Mouse (Mus musculus): Measurements from ENCODE around the gene Efl1. TPM values are rescaled to one million over a fixed set of nuclear protein-coding genes. Genes with fewer than 3 reads are reported as not detected.

The Efl1 gene
- polyA plus RNA-seq, 1 experiment: 10.3 TPM

DNA sequence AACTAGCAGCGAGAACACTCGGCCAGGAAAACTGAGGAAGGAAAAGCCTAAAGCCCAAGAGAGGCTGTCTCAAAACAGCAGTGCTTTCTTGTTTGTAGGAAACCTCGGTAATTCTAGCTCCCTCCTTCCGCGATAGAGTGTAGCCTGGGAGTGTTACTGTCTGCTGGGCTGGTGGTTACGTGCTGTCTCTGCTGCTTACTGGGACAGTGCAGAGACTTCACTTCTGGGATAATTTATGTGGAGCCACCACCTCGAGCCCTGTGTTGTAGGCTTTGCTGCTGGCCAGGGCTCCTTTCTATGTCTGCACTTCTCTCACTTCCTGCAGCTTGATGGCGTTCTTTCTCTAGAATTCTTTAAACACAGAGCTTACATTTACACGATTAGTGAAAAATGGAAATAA lies 124.7 kb downstream of the Efl1 start:
- Histone ChIP-seq H3K4me1 (ENCODE audit: control insufficient read depth, insufficient read depth, low read length) (peaks cover 2% of the 10 kb centered on the region; the same call in 1 of the 2 replicates), H3K27ac (ENCODE audit: insufficient read depth, low read depth, low read length) (no peak overlapping the region), H3K4me3 (ENCODE audit: insufficient read depth, low read length) (no peak overlapping the region)
- TF ChIP-seq POLR2A (IDR thresholded peaks at IDR 0.05; ENCODE audit: borderline replicate concordance, low read depth, low read length) (no peak), CTCF (IDR thresholded peaks at IDR 0.05; ENCODE audit: low read depth, low read length) (no peak)

DNA sequence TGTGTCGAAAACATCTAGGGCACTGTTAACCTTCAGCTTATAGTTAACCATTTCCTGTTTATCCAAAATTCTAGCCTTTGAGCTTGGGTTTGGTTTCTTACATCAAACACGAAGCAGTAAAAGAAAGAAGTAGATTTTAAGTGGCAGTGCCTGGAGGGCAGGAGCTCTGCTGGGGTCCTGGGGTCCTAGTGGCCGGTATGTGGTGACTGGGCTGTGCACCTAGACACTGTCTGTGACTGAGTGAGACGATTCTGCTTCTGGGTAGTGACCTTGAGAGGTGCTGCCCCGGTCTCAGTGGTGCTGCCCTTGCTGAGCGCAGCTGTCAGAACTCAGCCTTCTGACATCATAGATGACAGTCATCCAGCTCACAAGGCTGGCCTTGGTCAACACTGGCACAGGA lies 125.5 kb downstream of the Efl1 start:
- TF ChIP-seq POLR2A (IDR thresholded peaks at IDR 0.05; ENCODE audit: borderline replicate concordance, low read depth, low read length): no peak
- no peak for TF ChIP-seq CTCF (IDR thresholded peaks at IDR 0.05; ENCODE audit: low read depth, low read length)
- no peak overlapping the region for H3K27ac ChIP-seq (ENCODE audit: insufficient read depth, low read depth, low read length)
- H3K4me1 ChIP-seq (ENCODE audit: control insufficient read depth, insufficient read depth, low read length): peaks cover 2% of the 10 kb centered on the region; the same call in 1 of the 2 replicates
- H3K4me3 ChIP-seq (ENCODE audit: insufficient read depth, low read length): no peak overlapping the region

DNA sequence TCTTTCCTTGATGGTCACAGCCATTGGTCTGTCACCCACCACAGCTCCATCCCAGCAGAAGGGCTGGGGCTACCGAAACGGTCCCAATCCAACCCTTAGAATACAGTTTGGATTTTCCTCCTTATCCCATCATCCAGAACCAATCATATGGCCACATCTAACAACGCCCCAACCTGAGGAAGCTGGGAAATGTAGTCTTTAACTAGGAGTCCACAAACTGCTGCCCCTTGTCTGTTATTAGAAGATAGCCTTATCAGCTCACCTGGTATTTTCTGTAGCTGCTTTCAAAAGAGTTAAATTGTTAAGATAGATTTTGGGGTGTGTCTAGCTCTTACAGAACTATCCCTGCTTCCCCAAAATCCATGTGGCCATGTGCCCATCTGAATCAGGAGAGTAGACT lies 126.7 kb downstream of the Efl1 start:
- Histone ChIP-seq H3K27ac (ENCODE audit: insufficient read depth, low read depth, low read length) (no peak overlapping the region), H3K4me1 (ENCODE audit: control insufficient read depth, insufficient read depth, low read length) (peaks cover 2% of the 10 kb centered on the region; the same call in 1 of the 2 replicates), H3K4me3 (ENCODE audit: insufficient read depth, low read length) (no peak overlapping the region)
- TF ChIP-seq POLR2A (IDR thresholded peaks at IDR 0.05; ENCODE audit: borderline replicate concordance, low read depth, low read length) (no peak), CTCF (IDR thresholded peaks at IDR 0.05; ENCODE audit: low read depth, low read length) (no peak)

DNA sequence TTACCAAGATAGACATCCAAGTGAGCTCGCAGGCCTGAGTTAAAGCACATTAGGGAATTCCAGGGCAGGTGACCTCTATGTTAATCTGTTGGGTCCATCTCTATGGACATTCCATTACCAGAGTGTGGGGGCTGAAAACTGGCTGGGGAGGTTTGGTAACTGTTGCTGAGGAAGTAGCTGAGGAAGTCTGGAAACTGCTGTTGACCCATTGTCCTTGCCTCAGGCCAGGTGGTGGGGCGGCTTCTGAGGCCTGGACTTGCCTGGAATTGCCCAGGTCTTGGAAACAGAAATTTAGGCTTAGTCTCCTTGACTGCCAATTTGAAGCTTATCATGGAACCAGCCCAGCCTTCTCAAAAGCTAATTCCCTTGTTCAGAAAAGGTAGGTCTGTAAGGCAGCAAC lies 134.7 kb downstream of the Efl1 start:
- TF ChIP-seq POLR2A (IDR thresholded peaks at IDR 0.05; ENCODE audit: borderline replicate concordance, low read depth, low read length) (no peak), CTCF (IDR thresholded peaks at IDR 0.05; ENCODE audit: low read depth, low read length) (no peak)
- no peak overlapping the region for H3K27ac ChIP-seq (ENCODE audit: insufficient read depth, low read depth, low read length)
- peaks cover 7% of the 10 kb centered on the region for H3K4me1 ChIP-seq (ENCODE audit: control insufficient read depth, insufficient read depth, low read length)
- no peak overlapping the region for H3K4me3 ChIP-seq (ENCODE audit: insufficient read depth, low read length)

DNA sequence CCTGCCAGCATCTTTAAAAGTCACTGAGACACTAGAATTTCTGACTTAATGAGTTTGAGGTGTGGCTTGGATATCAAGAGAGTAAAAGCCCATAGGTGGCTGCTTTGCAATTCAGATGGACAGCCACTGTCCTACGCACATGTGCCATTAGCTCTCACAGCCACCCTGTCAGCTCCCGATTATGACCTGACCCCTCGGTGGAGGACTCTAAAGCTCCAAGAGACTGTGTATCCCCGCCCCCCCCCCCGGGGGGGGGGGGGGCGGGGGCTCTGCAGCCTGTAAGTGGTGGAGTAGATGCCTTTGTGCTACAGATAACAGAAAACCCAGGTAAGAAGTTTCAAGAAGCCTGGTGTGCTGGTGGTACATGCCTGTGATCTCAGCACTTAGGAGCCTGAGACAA lies 135.3 kb downstream of the Efl1 start:
- TF ChIP-seq CTCF (IDR thresholded peaks at IDR 0.05; ENCODE audit: low read depth, low read length) (no peak), POLR2A (IDR thresholded peaks at IDR 0.05; ENCODE audit: borderline replicate concordance, low read depth, low read length) (no peak)

DNA sequence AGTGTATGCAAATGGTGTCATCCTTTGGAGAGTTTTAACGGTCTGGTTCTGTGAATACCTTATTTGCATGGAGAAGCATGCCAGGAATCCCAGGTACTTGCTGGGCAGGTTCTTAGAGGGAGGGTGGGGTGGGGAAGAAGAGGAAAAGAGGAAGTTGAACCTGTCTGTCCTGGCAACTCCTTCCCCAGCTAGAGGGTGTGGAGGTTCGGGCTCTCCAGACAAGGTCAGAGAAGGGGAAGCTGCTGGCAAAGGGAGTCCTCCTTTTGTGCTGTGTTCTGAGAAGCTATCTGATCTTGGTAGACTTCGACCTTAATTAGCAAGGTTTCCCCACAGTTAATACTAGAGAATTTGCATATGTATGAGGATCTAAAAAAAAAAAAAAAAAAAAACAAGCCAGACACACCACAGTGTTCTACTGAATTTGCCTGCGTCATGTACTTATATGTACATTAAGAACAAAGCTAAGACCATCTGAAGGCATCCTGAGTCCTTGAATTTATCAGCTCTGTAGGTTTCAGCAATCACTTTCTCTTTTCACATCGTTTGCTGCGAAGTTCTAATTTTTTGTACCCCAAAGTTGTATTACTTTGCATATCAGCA lies 137.0 kb downstream of the Efl1 start:
- peaks cover 7% of the 10 kb centered on the region for H3K4me1 ChIP-seq (ENCODE audit: control insufficient read depth, insufficient read depth, low read length)
- H3K4me3 ChIP-seq (ENCODE audit: insufficient read depth, low read length): no peak overlapping the region
- TF ChIP-seq CTCF (IDR thresholded peaks at IDR 0.05; ENCODE audit: low read depth, low read length): no peak
- no peak for TF ChIP-seq POLR2A (IDR thresholded peaks at IDR 0.05; ENCODE audit: borderline replicate concordance, low read depth, low read length)
- no peak overlapping the region for H3K27ac ChIP-seq (ENCODE audit: insufficient read depth, low read depth, low read length)

More for the DNA sequence above, 135.3 kb downstream of the Efl1 start:
- peaks cover 7% of the 10 kb centered on the region for H3K4me1 ChIP-seq (ENCODE audit: control insufficient read depth, insufficient read depth, low read length)
- no peak overlapping the region for H3K27ac ChIP-seq (ENCODE audit: insufficient read depth, low read depth, low read length)
- no peak overlapping the region for H3K4me3 ChIP-seq (ENCODE audit: insufficient read depth, low read length)

DNA sequence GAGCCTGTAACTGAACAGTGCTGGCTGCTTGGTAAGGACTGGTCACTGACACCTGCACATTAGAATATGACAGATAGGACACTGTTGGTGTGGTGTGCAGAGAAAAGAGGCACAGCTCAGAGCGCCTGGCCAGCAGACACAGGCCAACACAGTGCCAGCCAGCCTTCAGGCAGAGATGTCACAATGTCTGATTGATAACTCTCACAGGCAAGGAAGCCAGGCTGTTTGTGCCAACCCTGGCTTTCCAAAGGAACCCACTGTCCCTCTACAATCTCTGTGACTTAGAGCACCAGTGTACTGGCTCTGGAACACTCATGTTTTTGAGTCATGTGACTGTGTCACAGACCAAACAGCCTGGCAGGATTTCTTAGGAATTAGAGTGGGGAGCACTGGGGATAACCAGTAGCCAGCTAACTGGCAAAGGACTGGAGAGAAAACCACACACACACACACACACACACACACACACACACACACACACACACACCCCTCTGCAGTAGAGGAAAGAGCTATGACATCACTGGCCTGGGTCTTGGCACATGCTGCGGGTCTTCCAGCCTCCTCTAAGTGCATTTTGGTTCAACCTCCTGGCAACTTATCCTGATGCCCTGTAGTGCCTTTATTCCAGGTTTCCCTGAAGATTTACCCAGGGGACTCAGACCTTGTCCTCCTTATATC lies 137.7 kb downstream of the Efl1 start:
- TF ChIP-seq POLR2A (IDR thresholded peaks at IDR 0.05; ENCODE audit: borderline replicate concordance, low read depth, low read length) (no peak), CTCF (IDR thresholded peaks at IDR 0.05; ENCODE audit: low read depth, low read length) (no peak)
- H3K27ac ChIP-seq (ENCODE audit: insufficient read depth, low read depth, low read length): no peak overlapping the region
- H3K4me1 ChIP-seq (ENCODE audit: control insufficient read depth, insufficient read depth, low read length): peaks cover 7% of the 10 kb centered on the region
- no peak overlapping the region for H3K4me3 ChIP-seq (ENCODE audit: insufficient read depth, low read length)

DNA sequence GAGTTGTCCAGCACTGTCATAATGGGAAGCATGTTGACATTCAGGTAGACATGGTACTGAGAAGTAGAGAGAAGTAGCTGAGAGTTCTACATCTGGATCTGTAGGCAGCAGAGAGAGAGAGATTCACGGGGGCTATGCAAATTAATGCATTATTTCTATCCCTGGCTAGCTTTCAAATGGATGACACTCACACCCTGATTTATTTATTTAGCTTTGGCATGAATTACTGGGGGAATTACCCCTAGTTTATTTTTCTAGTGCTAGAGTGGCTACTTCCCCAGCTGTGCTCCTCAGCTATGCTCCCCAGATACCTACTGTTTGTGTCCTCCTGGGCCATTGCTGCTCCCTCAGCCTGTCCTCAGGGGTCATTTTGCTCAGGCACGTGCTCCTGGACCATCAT lies 144.2 kb downstream of the Efl1 start:
- H3K27ac ChIP-seq (ENCODE audit: insufficient read depth, low read depth, low read length): no peak overlapping the region
- H3K4me1 ChIP-seq (ENCODE audit: control insufficient read depth, insufficient read depth, low read length): no peaks in the 10 kb centered on the region
- H3K4me3 ChIP-seq (ENCODE audit: insufficient read depth, low read length): no peak overlapping the region
- TF ChIP-seq POLR2A (IDR thresholded peaks at IDR 0.05; ENCODE audit: borderline replicate concordance, low read depth, low read length) (no peak), CTCF (IDR thresholded peaks at IDR 0.05; ENCODE audit: low read depth, low read length) (no peak)

DNA sequence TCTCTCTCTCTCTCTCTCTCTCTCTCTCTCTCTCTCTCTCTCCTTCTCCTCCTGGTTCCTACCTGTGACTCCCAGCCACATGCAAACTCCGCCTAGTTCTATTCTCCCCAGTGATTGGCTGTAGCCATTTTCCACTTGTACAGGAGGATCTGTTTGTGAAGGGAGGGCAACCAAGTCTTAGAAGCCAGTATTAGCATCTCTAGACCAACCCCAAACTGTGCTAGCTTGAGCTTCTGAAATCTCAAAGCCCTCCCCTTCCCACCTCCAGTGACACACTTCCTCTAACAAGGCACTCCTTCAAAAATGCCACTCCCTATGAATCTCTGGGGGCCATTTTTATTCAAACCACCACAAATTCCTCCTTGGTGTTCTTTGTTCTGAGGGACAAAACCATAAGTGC lies 144.7 kb downstream of the Efl1 start:
- H3K4me1 ChIP-seq (ENCODE audit: control insufficient read depth, insufficient read depth, low read length): no peaks in the 10 kb centered on the region
- TF ChIP-seq POLR2A (IDR thresholded peaks at IDR 0.05; ENCODE audit: borderline replicate concordance, low read depth, low read length) (no peak), CTCF (IDR thresholded peaks at IDR 0.05; ENCODE audit: low read depth, low read length) (no peak)

DNA sequence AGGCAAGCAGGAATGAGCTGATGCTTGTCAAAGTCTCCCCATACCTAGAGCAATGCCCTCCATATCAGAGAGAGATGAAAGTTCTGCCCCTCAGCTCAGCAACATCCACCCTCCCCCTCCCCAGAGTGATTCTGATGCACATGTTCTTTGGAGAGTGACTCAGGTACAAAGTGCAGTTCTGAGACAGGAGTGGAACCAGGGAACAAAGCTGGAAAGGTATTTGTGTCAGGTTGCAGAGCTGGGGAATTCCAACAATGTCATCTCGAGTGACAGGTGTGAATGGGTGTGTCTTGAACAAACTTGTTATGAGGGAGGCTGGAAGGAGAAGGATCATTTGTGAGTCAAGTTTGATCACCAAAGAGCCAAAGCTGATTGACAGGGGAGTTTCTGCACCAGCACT lies 146.1 kb downstream of the Efl1 start:
- H3K27ac ChIP-seq (ENCODE audit: insufficient read depth, low read depth, low read length): no peak overlapping the region
- H3K4me3 ChIP-seq (ENCODE audit: insufficient read depth, low read length): no peak overlapping the region
- no peak for TF ChIP-seq CTCF (IDR thresholded peaks at IDR 0.05; ENCODE audit: low read depth, low read length)
- no peak for TF ChIP-seq POLR2A (IDR thresholded peaks at IDR 0.05; ENCODE audit: borderline replicate concordance, low read depth, low read length)
- no peaks in the 10 kb centered on the region for H3K4me1 ChIP-seq (ENCODE audit: control insufficient read depth, insufficient read depth, low read length)

More for the DNA sequence above, 144.7 kb downstream of the Efl1 start:
- Histone ChIP-seq H3K4me3 (ENCODE audit: insufficient read depth, low read length) (no peak overlapping the region), H3K27ac (ENCODE audit: insufficient read depth, low read depth, low read length) (no peak overlapping the region)

Measured in bone marrow macrophage, adult 2 months (primary cell).